Mouse (Mus musculus) embryonic fibroblast, embryonic 13.5 days (primary cell): ENCODE measurements around the gene Pgghg. TPM values are rescaled to one million over a fixed set of nuclear protein-coding genes. Genes with fewer than 3 reads are reported as not detected.

Experiments used
- H3K27ac ChIP-seq: 2 replicates; pipeline ENCODE4 v1.5.1; 2012; ENCODE audit warnings: low read length, control low read depth, inconsistent platforms; ENCODE audit not compliant: insufficient read depth
- H3K4me1 ChIP-seq: 2 replicates; pipeline ENCODE4 v1.6.1; 2011; ENCODE audit warnings: low read length; ENCODE audit not compliant: control insufficient read depth, insufficient read depth
- H3K4me3 ChIP-seq: 2 replicates; pipeline ENCODE4 v1.5.1; 2011; ENCODE audit warnings: mild to moderate bottlenecking, control low read depth, low read length; ENCODE audit not compliant: insufficient read depth
- CTCF ChIP-seq: IDR thresholded peaks from 2 replicates; pipeline ENCODE4 v1.5.1; 2011; ENCODE audit warnings: mild to moderate bottlenecking, control low read depth, low read length, moderate library complexity, borderline replicate concordance; ENCODE audit not compliant: insufficient read depth
- POLR2A ChIP-seq: IDR thresholded peaks from 2 replicates; pipeline ENCODE4 v1.6.1; 2011; ENCODE audit warnings: low read depth, mild to moderate bottlenecking, control low read depth, low read length, moderate library complexity
- polyA plus RNA-seq: library from polyadenylated mRNA; stranded (reverse); fragments of >200 nt; gene quantifications from 2 replicates; pipeline ENCODE4 v1.2.4, GENCODE M21; 2011; ENCODE audit warnings: low read depth; ENCODE audit not compliant: missing spikeins, insufficient read length

The Pgghg gene
- polyA plus RNA-seq, 1 experiment, result 19.1 TPM

- no peak for TF ChIP-seq POLR2A
- TF ChIP-seq CTCF, result no peak
- Histone ChIP-seq H3K27ac (no peak overlapping the region), H3K4me1 (no peaks in the 10 kb centered on the region), H3K4me3 (no peak overlapping the region)
Measured at GRCm38 (mm10) chr7:140945247-140945646, 4.1 kb downstream of the Pgghg start.

DNA sequence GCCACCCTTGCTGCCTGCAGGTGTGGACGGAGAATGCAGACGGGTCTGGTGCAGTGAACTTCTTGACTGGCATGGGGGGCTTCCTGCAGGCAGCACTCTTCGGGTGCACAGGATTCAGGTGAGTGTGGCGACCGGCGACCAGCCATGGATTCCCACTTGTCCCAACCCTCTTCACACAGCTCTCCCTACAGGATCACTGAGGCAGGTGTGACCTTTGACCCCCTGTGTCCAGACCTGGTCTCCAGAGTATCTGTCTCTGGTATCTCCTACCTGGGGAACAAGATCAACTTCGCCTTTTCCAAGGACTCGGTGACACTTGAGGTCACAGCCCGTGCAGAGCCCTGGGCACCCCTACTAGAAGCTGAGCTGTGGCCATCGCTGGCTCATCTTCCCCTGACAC, 5.1 kb downstream of the Pgghg start:
- Histone ChIP-seq H3K27ac (no peak overlapping the region), H3K4me1 (peaks cover 8% of the 10 kb centered on the region; the same call in 1 of the 2 replicates), H3K4me3 (no peak overlapping the region)
- TF ChIP-seq POLR2A (no peak), CTCF (no peak)

- Histone ChIP-seq H3K4me1 (peaks cover 10% of the 10 kb centered on the region; the same call in 1 of the 2 replicates), H3K4me3 (no peak overlapping the region), H3K27ac (no peak overlapping the region)
- no peak for TF ChIP-seq POLR2A
- no peak for TF ChIP-seq CTCF
Measured at GRCm38 (mm10) chr7:140946980-140947379, 5.8 kb downstream of the Pgghg start.

- TF ChIP-seq CTCF (no peak), POLR2A (no peak)
- no peak overlapping the region for H3K27ac ChIP-seq
Measured at GRCm38 (mm10) chr7:140948161-140948560, 7.0 kb downstream of the Pgghg start.

GRCm38 (mm10) chr7:140949255-140949654, 8.1 kb downstream of the Pgghg start:
- H3K4me3 ChIP-seq, result no peak overlapping the region
- no peak overlapping the region for H3K27ac ChIP-seq
- H3K4me1 ChIP-seq, result peaks cover 13% of the 10 kb centered on the region
- no peak for TF ChIP-seq POLR2A

More at GRCm38 (mm10) chr7:140948161-140948560, 7.0 kb downstream of the Pgghg start:
- H3K4me3 ChIP-seq, result no peak overlapping the region
- H3K4me1 ChIP-seq, result peaks cover 13% of the 10 kb centered on the region; the same call in 1 of the 2 replicates

DNA sequence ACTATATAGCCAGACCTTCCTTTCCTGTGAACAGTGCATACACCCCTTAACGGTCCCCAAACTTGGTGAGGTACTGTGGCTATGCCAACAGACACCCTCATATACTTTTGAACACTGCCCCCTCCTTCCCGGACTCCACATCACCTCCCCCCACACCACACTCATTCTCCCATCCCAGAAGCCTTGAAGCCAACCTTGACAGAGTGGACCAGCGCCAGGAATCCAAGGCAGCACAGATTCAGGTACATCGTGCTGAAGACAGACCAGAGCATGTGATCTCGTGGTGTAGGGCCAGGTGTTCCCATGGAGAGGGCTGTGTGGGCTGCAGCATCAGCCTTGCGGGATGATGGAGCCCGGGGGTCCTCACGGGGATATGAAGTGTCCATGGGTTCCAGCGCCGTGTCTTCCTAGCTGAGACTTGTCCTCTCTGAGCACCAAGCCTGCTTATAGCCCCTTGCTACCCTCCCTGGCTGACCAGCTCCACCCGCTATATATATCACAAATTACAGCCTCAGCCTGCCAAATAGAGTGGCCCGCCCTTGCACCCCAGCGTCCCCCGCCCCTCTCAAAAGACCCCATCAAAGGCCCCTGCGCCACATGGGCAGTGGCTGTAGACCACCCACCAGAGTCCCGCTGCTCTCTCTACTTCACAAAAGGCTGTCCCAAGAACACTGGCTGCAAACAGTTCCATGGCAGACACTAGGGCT, 8.8 kb downstream of the Pgghg start, which contains the start of gene Ifitm5:
TSS of gene Ifitm5 (minus strand) at position 468 of the 707 bp plus-strand sequence.
- H3K4me1 ChIP-seq, result peaks cover 13% of the 10 kb centered on the region
- TF ChIP-seq POLR2A (no peak), CTCF (no peak)
- no peak within 1 kb of the TSS; the same call in 1 of the 2 replicates for H3K27ac ChIP-seq
- no peak within 1 kb of the TSS for H3K4me3 ChIP-seq

- TF ChIP-seq POLR2A (no peak), CTCF (no peak)
- H3K27ac ChIP-seq, result peak overlapping the region; percentile 1; the same call in 1 of the 2 replicates
- H3K4me1 ChIP-seq, result peaks cover 13% of the 10 kb centered on the region
- H3K4me3 ChIP-seq, result no peak overlapping the region
Measured at GRCm38 (mm10) chr7:140951051-140951450, 9.9 kb downstream of the Pgghg start.

GRCm38 (mm10) chr7:140951765-140952164, 10.6 kb downstream of the Pgghg start:
- TF ChIP-seq CTCF (no peak), POLR2A (no peak)
- H3K27ac ChIP-seq, result 0 out of 2 replicates have a peak overlapping the region, but pooled peaks have one; percentile 1
- no peak overlapping the region for H3K4me3 ChIP-seq
- H3K4me1 ChIP-seq, result peaks cover 13% of the 10 kb centered on the region

- Histone ChIP-seq H3K4me3 (no peak overlapping the region), H3K27ac (no peak overlapping the region), H3K4me1 (peaks cover 13% of the 10 kb centered on the region)
- TF ChIP-seq POLR2A (no peak), CTCF (no peak)
Measured at GRCm38 (mm10) chr7:140952441-140952840, 11.2 kb downstream of the Pgghg start.

DNA sequence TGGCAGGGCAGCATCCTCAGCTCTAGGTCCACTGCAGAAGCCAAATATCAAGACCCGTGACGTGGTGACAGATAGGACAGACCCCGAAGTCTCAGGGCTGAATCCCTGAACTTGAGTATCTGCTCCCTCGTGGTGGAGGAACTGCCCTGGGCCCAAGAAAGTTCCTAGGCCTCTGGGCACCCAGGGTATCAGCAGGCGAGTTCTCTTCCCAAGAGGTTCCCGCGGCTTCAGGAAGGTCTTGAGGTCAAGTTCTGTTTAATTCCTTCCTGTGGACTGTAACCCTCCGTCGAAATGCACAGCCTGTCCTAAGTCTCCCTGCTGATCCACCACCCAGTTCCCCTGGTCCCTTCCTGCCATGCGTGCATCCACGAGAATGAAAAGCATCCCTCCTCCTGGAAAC, 11.9 kb downstream of the Pgghg start:
- Histone ChIP-seq H3K27ac (no peak overlapping the region), H3K4me3 (no peak overlapping the region), H3K4me1 (peaks cover 13% of the 10 kb centered on the region)
- TF ChIP-seq CTCF (no peak), POLR2A (no peak)
